ENCODE assay signal across 8 mouse cellular contexts in the genomic region with DNA sequence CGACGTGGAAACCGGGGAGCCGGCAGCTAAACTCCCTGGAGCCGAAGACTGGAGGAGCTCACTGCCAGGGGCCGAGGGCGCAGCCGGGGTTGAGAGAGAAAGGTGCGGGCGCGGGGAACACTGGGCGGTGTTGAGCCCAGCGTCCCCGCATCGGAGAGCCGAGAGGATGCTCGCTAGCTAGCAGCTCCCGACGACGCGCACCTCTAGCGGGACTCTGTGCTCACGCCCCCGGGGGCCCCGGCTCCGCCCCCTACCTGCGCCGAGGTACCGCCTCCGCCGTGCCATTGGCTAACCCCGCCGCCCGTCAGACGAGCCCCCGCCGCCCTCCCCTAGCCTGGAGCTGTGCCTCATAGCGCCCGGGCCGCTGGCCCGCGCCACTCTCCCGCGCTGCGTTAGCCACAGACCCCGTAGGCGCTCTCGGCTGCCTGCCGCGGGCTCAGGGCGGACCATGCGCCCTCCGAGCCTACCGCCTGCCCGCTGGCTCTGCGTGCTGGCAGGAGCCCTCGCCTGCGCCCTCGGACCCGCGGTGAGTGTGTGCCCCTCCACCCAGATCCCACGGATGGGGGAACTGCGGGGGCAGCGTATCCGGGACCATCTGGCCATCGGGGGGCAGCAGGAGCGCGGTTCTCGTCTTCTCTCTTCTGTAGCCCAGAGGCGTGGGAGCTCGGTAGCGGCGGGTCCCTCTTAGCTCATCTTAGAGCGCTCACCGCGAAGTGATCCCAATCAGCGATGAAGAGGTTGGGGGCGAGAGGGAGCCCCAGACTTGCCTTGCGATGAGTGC. TPM values are rescaled to one million over a fixed set of nuclear protein-coding genes. Genes with fewer than 3 reads are reported as not detected.
DNase-seq lines count a peak whose midpoint lies in the region; ATAC-seq and TF ChIP-seq lines count a peak whose summit lies in the region.

TSS of gene Vipr1 (plus strand) at position 316 of the 781 bp plus-strand sequence.

- no peak for TF ChIP-seq CTCF in small intestine, adult 2 months (IDR thresholded peaks at IDR 0.05; ENCODE audit: extremely low read depth, insufficient read length, insufficient replicate concordance, low read depth, low read length)

- no peak within 1 kb of the TSS for H3K27ac ChIP-seq in limb, embryonic 12.5 days
- no peak within 1 kb of the TSS for H3K27ac ChIP-seq in midbrain, embryonic 12.5 days (replicated peaks)
- H3K27ac ChIP-seq in small intestine, adult 2 months (ENCODE audit: insufficient read depth, low read depth, low read length), result peak within 1 kb of the TSS; percentile 95

- H3K36me3 ChIP-seq in limb, embryonic 12.5 days, result no peaks in the 10 kb centered on the region
- no peaks in the 10 kb centered on the region for H3K36me3 ChIP-seq in midbrain, embryonic 12.5 days
- peaks cover 10% of the 10 kb centered on the region for H3K36me3 ChIP-seq in small intestine, adult 2 months (ENCODE audit: control insufficient read depth, insufficient read depth, low read length)

- no peaks in the 10 kb centered on the region for H3K9me3 ChIP-seq in limb, embryonic 12.5 days
- no peaks in the 10 kb centered on the region for H3K9me3 ChIP-seq in midbrain, embryonic 12.5 days

- H3K4me2 ChIP-seq in limb, embryonic 12.5 days, result peak within 1 kb of the TSS; percentile 92
- peak within 1 kb of the TSS; percentile 75 for H3K4me2 ChIP-seq in midbrain, embryonic 12.5 days (replicated peaks)

- H3K4me1 ChIP-seq in limb, embryonic 12.5 days (replicated peaks), result peaks cover 16% of the 10 kb centered on the region; the same call in 1 of the 2 replicates
- peaks cover 21% of the 10 kb centered on the region; the same call in 1 of the 2 replicates for H3K4me1 ChIP-seq in midbrain, embryonic 12.5 days
- H3K4me1 ChIP-seq in small intestine, adult 2 months (ENCODE audit: control insufficient read depth, insufficient read depth, insufficient read length, low read length), result peaks cover 21% of the 10 kb centered on the region

- under 1% methylated on average over 79 of the region's 79 CpGs for WGBS in limb, embryonic 12.5 days
- WGBS in midbrain, embryonic 12.5 days, result under 1% methylated on average over 63 of the region's 79 CpGs
- WGBS in small intestine, adult 2 months, result under 1% methylated on average over 79 of the region's 79 CpGs

- peak within 1 kb of the TSS; percentile 56 for H3K4me3 ChIP-seq in limb, embryonic 12.5 days (replicated peaks)
- H3K4me3 ChIP-seq in midbrain, embryonic 12.5 days, result peak within 1 kb of the TSS; percentile 49
- peak within 1 kb of the TSS; percentile 73 for H3K4me3 ChIP-seq in small intestine, adult 2 months (ENCODE audit: low read depth, low read length)

- H3K27me3 ChIP-seq in limb, embryonic 12.5 days, result peaks cover 85% of the 10 kb centered on the region
- H3K27me3 ChIP-seq in midbrain, embryonic 12.5 days, result peaks cover 74% of the 10 kb centered on the region
- H3K27me3 ChIP-seq in small intestine, adult 2 months (ENCODE audit: control insufficient read depth, insufficient read depth, low read length), result no peaks in the 10 kb centered on the region

- peak; percentile 78 for ATAC-seq in limb, embryonic 12.5 days (ENCODE audit: insufficient number of reproducible peaks, insufficient read depth, low FRiP score, low TSS enrichment, low read depth)
- peak; percentile 89 for ATAC-seq in midbrain, embryonic 12.5 days (ENCODE audit: low FRiP score, low read depth)

- H3K9ac ChIP-seq in limb, embryonic 12.5 days (replicated peaks), result peak within 1 kb of the TSS; percentile 62
- peak within 1 kb of the TSS; percentile 49 for H3K9ac ChIP-seq in midbrain, embryonic 12.5 days (replicated peaks)

- TF ChIP-seq POLR2A in small intestine, adult 2 months (IDR thresholded peaks at IDR 0.05; ENCODE audit: low read depth, low read length), result peak; percentile 88

- DNase-seq in adrenal gland, adult 8-10 months, result peak; percentile 15
- peak; percentile 85 to 92 for DNase-seq in cerebellum, postnatal 36 days
- peak; percentile 51 for DNase-seq in gastrocnemius, postnatal 25 days
- peak; percentile 53 to 69 for DNase-seq in kidney, adult 8-10 months
- no peak for DNase-seq in adipocyte (ENCODE audit: low spot score)

RNA-seq across cellular contexts. Expression of gene Vipr1, which starts in this region (rescaled TPM):
- 1 to 10 TPM in 2 of 4 experiments, under 1 TPM in 2; 0.58 to 2.2 (median 1.2) TPM for total RNA-seq in adrenal gland, adult 8-10 months (2022)
- total RNA-seq in gastrocnemius, postnatal 25 days (2021), result 1 to 10 TPM; 2.5 to 2.6 TPM
- polyA plus RNA-seq in limb, embryonic 12.5 days (2016; fragmentation: Nextera tagmentation; extraction: Ambion mirVana), result 0.69 and 1.1 TPM in 2 replicates
- 0.18 and 0.26 TPM in 2 replicates for polyA plus RNA-seq in midbrain, embryonic 12.5 days (2016; fragmentation: Nextera tagmentation; extraction: Ambion mirVana)
- 43.5 and 171 TPM in 2 replicates for polyA plus RNA-seq in small intestine, adult 2 months (2012; rRNA removed)

Comparison
In these comparisons a context has a peak if more than half of its experiments do, and no peak if none do; other contexts are left out.
1. RNA of gene Vipr1 (polyA plus RNA-seq): 43.5 to 171 TPM in small intestine, adult 2 months; 0.69 to 1.1 TPM in limb, embryonic 12.5 days and 0.18 to 0.26 TPM in midbrain, embryonic 12.5 days; every median in the first group is over 10 times any median in the second.
2. Peak in ATAC-seq, H3K4me3 ChIP-seq, H3K9ac ChIP-seq and H3K4me2 ChIP-seq in midbrain, embryonic 12.5 days; RNA of the gene not detected or under 1 TPM.
3. Peak in every context shown above with its lines, with median percentiles within 50 percentile points of each other: H3K4me3 ChIP-seq.